Mouse (Mus musculus): ENCODE data around the gene Tmem185b. TPM values are rescaled to one million over a fixed set of nuclear protein-coding genes. Genes with fewer than 3 reads are reported as not detected.

The Tmem185b gene
- polyA plus RNA-seq, 1 experiment from 2014 or later, result 33.2 TPM

DNA sequence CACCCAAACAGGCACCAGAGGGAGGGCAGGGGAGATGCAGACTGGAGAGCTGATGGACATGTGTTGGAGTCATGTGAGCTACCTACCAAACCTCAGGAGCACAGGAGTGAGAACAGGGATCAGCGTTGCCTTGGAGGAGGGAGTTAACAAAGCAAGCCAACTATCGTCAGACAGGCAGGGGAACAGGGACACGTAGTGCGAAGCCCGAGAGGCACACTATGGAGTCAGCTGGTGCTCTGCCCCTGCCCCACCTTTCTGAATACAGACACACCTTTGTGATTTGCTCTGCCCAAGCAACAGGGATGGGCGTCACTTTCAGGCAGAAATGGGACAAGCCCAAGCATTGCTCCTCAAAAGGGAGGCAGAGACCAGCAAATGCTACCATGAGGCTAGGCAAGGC is 11.7 kb downstream of the Tmem185b start:
- no peak for ATAC-seq (ENCODE audit: insufficient read depth)
- no peak overlapping the region for H3K4me3 ChIP-seq (ENCODE audit: low read depth, low read length)
- TF ChIP-seq CTCF (IDR thresholded peaks at IDR 0.05; ENCODE audit: low read depth), result no peak
- H3K27me3 ChIP-seq (ENCODE audit: insufficient read depth, low read length), result no peaks in the 10 kb centered on the region
- H3K36me3 ChIP-seq (ENCODE audit: insufficient read depth), result no peaks in the 10 kb centered on the region
- no peak overlapping the region for H3K9ac ChIP-seq
- 84% methylated on average over 6 of the region's 6 CpGs for WGBS
- H3K27ac ChIP-seq (ENCODE audit: low read depth), result no peak overlapping the region
- H3K4me1 ChIP-seq (ENCODE audit: insufficient read depth), result peaks cover 7% of the 10 kb centered on the region; the same call in 1 of the 2 replicates
- no peak for DNase-seq
- no peaks in the 10 kb centered on the region for H3K9me3 ChIP-seq (ENCODE audit: low read depth, low read length)
- H3K4me2 ChIP-seq, result no peak overlapping the region

DNA sequence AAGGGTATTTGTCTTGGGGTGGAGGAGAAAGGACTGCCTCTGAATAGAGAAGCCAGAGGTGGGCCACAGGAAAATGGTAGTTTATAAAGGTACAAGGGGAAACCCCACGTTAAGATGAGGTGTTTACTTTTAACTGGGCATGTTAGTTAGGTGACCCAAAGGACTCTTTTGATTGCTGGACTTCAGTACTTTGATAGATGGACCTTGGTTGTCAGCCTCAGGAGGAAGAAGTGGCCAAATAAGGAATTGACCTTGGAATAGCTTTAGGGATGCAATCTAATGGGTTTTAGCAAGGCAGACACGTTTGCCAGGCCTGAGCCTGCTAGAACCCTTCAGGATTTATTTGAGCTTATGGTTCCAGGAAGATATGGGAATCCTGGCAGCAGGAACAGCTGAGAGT is 13.3 kb downstream of the Tmem185b start:
- Histone ChIP-seq H3K4me2 (no peak overlapping the region), H3K9ac (no peak overlapping the region), H3K9me3 (ENCODE audit: low read depth, low read length) (no peaks in the 10 kb centered on the region), H3K4me1 (ENCODE audit: insufficient read depth) (0 out of 2 replicates have a peak, but pooled peaks cover 7% of the 10 kb centered on the region), H3K4me3 (ENCODE audit: low read depth, low read length) (no peak overlapping the region), H3K36me3 (ENCODE audit: insufficient read depth) (no peaks in the 10 kb centered on the region), H3K27me3 (ENCODE audit: insufficient read depth, low read length) (no peaks in the 10 kb centered on the region), H3K27ac (ENCODE audit: low read depth) (no peak overlapping the region)
- DNase-seq, result no peak
- ATAC-seq (ENCODE audit: insufficient read depth), result no peak
- WGBS, result 31% methylated on average over 2 of the region's 2 CpGs
- TF ChIP-seq CTCF (IDR thresholded peaks at IDR 0.05; ENCODE audit: low read depth), result no peak

DNA sequence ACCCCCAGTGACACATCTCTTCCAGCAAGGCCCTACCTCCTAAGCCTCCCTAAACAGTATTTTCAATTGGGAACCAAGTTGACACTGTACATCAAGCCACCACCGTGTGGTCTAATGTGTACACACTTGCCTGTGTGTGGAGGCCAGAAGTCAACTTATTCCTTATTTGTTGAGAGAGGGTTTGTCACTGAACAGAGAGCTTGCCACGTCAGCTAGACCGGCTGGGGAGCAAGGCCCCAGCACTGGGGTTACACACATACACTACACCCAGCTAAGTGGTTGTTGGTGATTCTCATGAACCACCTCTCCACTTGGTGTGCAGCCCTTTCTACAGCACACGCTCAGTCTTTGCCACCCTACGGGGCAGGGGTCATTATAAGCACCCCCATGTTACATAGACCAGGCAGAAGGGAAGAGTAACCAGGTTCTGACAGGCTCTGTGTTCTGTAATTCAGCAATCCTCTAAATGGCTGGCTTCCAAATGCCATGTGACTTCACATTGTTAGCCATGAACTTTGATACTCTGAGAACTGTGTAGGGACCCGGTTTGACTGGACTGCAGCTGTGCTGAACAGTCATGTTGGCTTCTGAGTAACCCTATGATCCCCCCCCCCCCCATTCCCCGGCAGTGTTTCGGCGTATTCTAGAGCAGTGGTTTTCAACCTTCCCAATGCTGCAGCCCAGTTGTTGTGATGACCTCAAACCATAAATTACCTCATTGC is 15.0 kb downstream of the Tmem185b start:
- Histone ChIP-seq H3K4me2 (no peak overlapping the region), H3K36me3 (ENCODE audit: insufficient read depth) (0 out of 2 replicates have a peak, but pooled peaks cover 3% of the 10 kb centered on the region), H3K4me1 (ENCODE audit: insufficient read depth) (0 out of 2 replicates have a peak, but pooled peaks cover 7% of the 10 kb centered on the region), H3K9me3 (ENCODE audit: low read depth, low read length) (no peaks in the 10 kb centered on the region), H3K27me3 (ENCODE audit: insufficient read depth, low read length) (no peaks in the 10 kb centered on the region), H3K4me3 (ENCODE audit: low read depth, low read length) (no peak overlapping the region), H3K27ac (ENCODE audit: low read depth) (0 out of 2 replicates have a peak overlapping the region, but pooled peaks have one; percentile 18), H3K9ac (no peak overlapping the region)
- TF ChIP-seq CTCF (IDR thresholded peaks at IDR 0.05; ENCODE audit: low read depth), result no peak
- DNase-seq (peak; percentile 69), ATAC-seq (ENCODE audit: insufficient read depth) (peak; percentile 54)
- 38% methylated on average over 9 of the region's 9 CpGs for WGBS

DNA sequence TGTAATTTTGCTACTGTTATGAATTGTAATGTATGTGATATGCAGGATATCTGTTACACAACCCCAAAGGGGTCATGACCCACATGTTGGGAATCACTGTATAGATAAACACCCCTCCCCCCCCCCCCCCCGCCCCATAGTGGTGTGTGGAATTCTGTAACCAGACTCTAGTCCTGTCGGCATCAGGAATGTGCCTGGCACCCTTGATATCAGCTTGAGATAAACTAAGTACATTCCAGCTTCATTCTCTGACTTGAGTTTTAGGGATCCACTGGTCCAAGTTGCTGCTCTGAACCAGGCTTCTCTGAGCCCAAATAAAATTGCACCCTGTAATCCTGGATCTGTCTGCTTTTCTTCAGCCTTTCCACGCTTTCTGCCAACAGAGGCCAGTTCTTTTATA is 15.6 kb downstream of the Tmem185b start:
- H3K36me3 ChIP-seq (ENCODE audit: insufficient read depth), result 0 out of 2 replicates have a peak, but pooled peaks cover 3% of the 10 kb centered on the region
- no peak overlapping the region for H3K9ac ChIP-seq
- DNase-seq, result peak; percentile 44
- no peak overlapping the region for H3K4me2 ChIP-seq
- no peak overlapping the region for H3K4me3 ChIP-seq (ENCODE audit: low read depth, low read length)
- WGBS, result 32% methylated on average over 3 of the region's 3 CpGs
- H3K27me3 ChIP-seq (ENCODE audit: insufficient read depth, low read length), result no peaks in the 10 kb centered on the region
- no peaks in the 10 kb centered on the region for H3K9me3 ChIP-seq (ENCODE audit: low read depth, low read length)
- no peak for TF ChIP-seq CTCF (IDR thresholded peaks at IDR 0.05; ENCODE audit: low read depth)
- 0 out of 2 replicates have a peak, but pooled peaks have one; percentile 18 for ATAC-seq (ENCODE audit: insufficient read depth)
- H3K4me1 ChIP-seq (ENCODE audit: insufficient read depth), result 0 out of 2 replicates have a peak, but pooled peaks cover 7% of the 10 kb centered on the region
- 0 out of 2 replicates have a peak overlapping the region, but pooled peaks have one; percentile 18 for H3K27ac ChIP-seq (ENCODE audit: low read depth)

DNA sequence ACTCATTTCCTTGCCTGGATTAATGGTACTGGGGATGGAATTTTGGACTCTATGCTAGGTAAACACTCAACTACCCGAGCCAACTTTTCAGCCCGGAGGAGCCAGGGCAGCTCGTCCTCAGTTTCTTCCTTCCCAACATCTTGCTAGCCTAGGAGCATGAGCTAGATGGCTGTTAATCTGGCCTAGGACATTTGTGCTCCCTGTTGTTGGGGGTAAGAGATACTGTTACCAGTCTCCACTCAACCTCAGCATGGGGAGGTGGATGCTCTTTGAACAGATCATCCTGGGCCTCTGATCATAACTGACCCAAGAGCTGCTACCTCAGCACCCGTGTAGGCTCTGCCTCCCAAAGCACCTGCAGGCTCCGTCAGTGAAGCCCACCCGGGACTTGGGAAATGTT is 17.4 kb downstream of the Tmem185b start:
- no peak for TF ChIP-seq CTCF (IDR thresholded peaks at IDR 0.05; ENCODE audit: low read depth)
- DNase-seq, result no peak
- no peaks in the 10 kb centered on the region for H3K27me3 ChIP-seq (ENCODE audit: insufficient read depth, low read length)
- WGBS, result 70% methylated on average over 6 of the region's 6 CpGs
- no peak for ATAC-seq (ENCODE audit: insufficient read depth)
- H3K9ac ChIP-seq, result no peak overlapping the region
- H3K4me2 ChIP-seq, result no peak overlapping the region
- peaks cover 10% of the 10 kb centered on the region for H3K36me3 ChIP-seq (ENCODE audit: insufficient read depth)
- 0 out of 2 replicates have a peak, but pooled peaks cover 7% of the 10 kb centered on the region for H3K4me1 ChIP-seq (ENCODE audit: insufficient read depth)
- no peak overlapping the region for H3K27ac ChIP-seq (ENCODE audit: low read depth)
- H3K9me3 ChIP-seq (ENCODE audit: low read depth, low read length), result no peaks in the 10 kb centered on the region
- H3K4me3 ChIP-seq (ENCODE audit: low read depth, low read length), result no peak overlapping the region

DNA sequence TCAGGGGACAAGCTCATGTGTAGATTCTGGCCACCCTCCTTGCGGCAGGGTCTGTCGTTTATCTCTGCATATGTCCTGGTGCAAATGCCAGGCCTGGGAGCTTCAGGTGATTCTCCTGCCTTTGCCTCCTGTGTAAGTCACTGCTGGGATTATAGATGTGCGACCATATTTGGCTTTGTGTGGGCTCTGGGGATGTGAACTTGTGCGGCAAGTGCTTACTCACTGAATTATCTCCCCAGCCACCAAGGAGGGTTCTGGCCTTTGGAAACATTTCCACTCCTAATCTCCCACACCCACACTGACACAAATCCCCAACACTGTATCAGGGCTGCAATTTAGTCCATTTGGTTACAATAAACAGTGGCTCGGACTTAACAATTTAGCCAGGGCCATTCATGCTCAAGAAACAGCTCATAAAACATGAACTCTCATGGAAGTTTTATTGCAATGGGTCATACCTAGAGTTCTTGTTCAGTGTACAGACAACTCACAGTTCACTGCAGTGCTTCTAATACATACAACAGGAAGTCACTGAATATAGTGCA is 18.7 kb downstream of the Tmem185b start:
- no peaks in the 10 kb centered on the region for H3K27me3 ChIP-seq (ENCODE audit: insufficient read depth, low read length)
- peaks cover 17% of the 10 kb centered on the region for H3K36me3 ChIP-seq (ENCODE audit: insufficient read depth)
- no peaks in the 10 kb centered on the region for H3K9me3 ChIP-seq (ENCODE audit: low read depth, low read length)
- no peak overlapping the region for H3K9ac ChIP-seq
- no peak overlapping the region for H3K4me3 ChIP-seq (ENCODE audit: low read depth, low read length)
- TF ChIP-seq CTCF (IDR thresholded peaks at IDR 0.05; ENCODE audit: low read depth), result no peak
- no peak overlapping the region for H3K4me2 ChIP-seq
- H3K4me1 ChIP-seq (ENCODE audit: insufficient read depth), result 0 out of 2 replicates have a peak, but pooled peaks cover 7% of the 10 kb centered on the region
- peak overlapping the region; percentile 30 for H3K27ac ChIP-seq (ENCODE audit: low read depth)
- 57% methylated on average over 5 of the region's 5 CpGs for WGBS
- DNase-seq (peak; percentile 68), ATAC-seq (ENCODE audit: insufficient read depth) (0 out of 2 replicates have a peak, but pooled peaks have one; percentile 18)

DNA sequence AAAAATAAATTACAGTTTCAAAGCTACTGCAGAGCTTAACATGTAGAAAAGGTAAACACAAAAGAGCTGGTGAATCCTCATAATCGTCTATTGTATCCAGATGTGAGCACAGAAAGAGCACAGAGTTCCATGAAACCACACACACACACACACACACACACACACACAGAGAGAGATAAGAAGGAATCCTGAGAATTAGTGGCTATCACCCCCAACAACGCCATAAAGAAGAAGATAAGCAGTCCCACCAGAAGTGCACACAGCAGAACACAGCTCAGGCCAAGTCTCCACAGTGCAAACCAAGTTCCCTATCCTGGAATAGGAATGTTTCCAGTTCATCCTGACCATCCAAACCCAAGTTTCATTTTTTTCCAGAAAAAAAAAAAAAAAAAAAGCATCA is 19.2 kb downstream of the Tmem185b start:
- Histone ChIP-seq H3K4me3 (ENCODE audit: low read depth, low read length) (no peak overlapping the region), H3K27me3 (ENCODE audit: insufficient read depth, low read length) (no peaks in the 10 kb centered on the region), H3K36me3 (ENCODE audit: insufficient read depth) (peaks cover 22% of the 10 kb centered on the region), H3K4me1 (ENCODE audit: insufficient read depth) (0 out of 2 replicates have a peak, but pooled peaks cover 7% of the 10 kb centered on the region), H3K27ac (ENCODE audit: low read depth) (peak overlapping the region; percentile 30; the same call in 1 of the 2 replicates), H3K4me2 (no peak overlapping the region), H3K9ac (no peak overlapping the region), H3K9me3 (ENCODE audit: low read depth, low read length) (no peaks in the 10 kb centered on the region)
- 41% methylated on average over 2 of the region's 2 CpGs for WGBS
- no peak for ATAC-seq (ENCODE audit: insufficient read depth)
- no peak for DNase-seq
- TF ChIP-seq CTCF (IDR thresholded peaks at IDR 0.05; ENCODE audit: low read depth), result no peak

Measured in lung, embryonic 14.5 days (tissue).